Mouse (Mus musculus): ENCODE data around the gene Gtf2ird1. TPM values are rescaled to one million over a fixed set of nuclear protein-coding genes. Genes with fewer than 3 reads are reported as not detected.
A peak's percentile ranks its signal among the peaks of the same experiment; 100 is the strongest.

Gene Gtf2ird1
- polyA plus RNA-seq, 1 experiment from 2014 or later, result 51.8 TPM

DNA sequence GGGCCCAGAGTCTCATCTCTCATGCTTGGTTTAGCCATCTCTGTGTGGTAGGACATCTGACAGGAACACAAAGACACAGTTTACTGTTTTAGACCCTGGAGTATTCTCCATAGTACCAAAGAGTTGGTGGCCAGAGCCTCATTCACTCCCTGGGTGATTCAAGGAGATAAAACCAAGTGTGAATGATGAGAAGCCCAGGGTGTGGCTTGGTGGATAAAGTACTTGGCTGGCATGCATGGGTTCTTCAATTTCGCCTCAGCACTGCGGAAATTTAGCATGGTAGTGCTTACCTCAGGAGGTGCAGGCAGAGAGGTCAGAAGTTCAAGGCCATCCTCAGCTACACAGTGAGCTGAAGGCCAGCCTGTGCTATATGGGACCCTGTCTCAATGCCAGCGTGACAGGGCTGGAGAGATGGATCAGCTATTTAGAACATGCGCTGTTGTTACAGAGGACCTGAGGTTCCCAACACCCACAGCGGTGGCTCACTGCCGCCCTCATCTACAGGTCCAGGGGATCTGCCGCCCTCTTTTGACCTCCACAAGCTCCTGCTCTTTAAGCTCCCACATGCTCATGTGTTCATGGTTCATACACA is 13.1 kb upstream of the Gtf2ird1 start:
- Histone ChIP-seq H3K9ac (ENCODE audit: low read depth, low read length) (0 out of 2 replicates have a peak overlapping the region, but pooled peaks have one; percentile 32), H3K4me2 (no peak overlapping the region), H3K4me3 (ENCODE audit: low read depth, low read length) (no peak overlapping the region), H3K36me3 (ENCODE audit: control insufficient read depth, insufficient read depth, low read length) (no peaks in the 10 kb centered on the region), H3K9me3 (ENCODE audit: control insufficient read depth, low read length) (no peaks in the 10 kb centered on the region), H3K4me1 (replicated peaks; ENCODE audit: control insufficient read depth, insufficient read depth, low read length) (peaks cover 43% of the 10 kb centered on the region), H3K27ac (ENCODE audit: low read depth, low read length) (no peak overlapping the region), H3K27me3 (replicated peaks; ENCODE audit: control insufficient read depth, insufficient read depth, low read length) (no peaks in the 10 kb centered on the region)
- 0 out of 2 replicates have a peak, but pooled peaks have one; percentile 6 for ATAC-seq (replicated peaks; ENCODE audit: low FRiP score)
- WGBS, result 72% methylated on average over 7 of the region's 7 CpGs
- no peak for DNase-seq (ENCODE audit: low spot score)

DNA sequence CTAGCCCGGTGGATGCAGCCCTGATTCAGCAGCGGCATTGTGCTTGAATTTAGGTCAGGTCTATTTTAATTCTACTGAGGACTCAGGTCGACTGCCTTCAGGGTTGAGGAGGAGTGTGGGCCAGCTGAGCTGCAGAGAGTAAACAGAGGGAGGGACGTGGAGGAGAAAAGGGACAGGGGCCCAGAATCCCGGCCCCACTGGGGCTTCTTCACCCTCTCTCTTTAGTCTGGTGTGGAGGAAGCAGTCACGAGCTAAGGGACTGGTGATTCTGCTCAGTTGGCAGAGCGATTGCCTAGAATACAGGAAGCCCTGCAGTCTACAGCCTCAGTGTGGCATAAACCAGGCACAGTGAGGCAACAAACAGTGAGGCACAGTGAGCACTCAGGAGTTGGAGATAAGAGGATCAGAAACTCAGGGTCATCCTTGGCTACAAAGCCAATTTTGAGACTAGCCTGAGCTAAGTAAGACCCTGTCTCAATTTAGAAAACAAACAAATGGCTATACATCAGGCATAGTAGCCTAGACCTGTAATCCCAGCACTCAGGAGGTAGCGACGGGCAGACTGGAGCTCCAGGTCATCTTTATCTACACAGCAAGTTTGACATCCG is 11.7 kb upstream of the Gtf2ird1 start:
- H3K4me1 ChIP-seq (replicated peaks; ENCODE audit: control insufficient read depth, insufficient read depth, low read length), result peaks cover 50% of the 10 kb centered on the region
- no peak for DNase-seq (ENCODE audit: low spot score)
- WGBS, result 65% methylated on average over 10 of the region's 10 CpGs

DNA sequence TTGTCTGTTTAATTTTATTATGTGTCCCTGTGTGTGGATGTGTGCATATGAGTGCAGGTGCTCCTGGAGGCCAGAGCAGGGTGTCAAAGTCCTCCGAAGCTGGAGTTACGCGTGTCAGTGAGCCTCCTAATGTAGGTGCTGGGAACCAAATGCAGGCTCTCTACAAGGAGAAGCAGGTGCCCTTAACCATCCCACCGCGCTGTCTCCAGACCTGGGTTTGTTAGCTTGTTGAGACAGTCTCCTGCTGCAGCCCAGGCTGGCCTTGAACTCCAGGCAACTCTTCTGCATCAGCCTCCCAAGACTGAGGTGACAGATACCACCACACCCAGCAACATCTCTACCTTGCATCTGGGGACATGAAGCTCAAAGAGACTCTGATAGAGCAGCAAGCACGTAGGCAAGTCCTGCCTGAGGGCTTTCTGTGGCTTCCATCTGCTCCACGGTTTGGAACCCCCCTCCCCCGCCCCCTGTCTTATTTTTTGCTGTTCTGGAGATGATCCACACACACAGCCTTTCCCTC is 10.6 kb upstream of the Gtf2ird1 start:
- WGBS, result 53% methylated on average over 8 of the region's 8 CpGs
- Histone ChIP-seq H3K9me3 (ENCODE audit: control insufficient read depth, low read length) (no peaks in the 10 kb centered on the region), H3K4me1 (replicated peaks; ENCODE audit: control insufficient read depth, insufficient read depth, low read length) (peaks cover 50% of the 10 kb centered on the region), H3K4me2 (peak overlapping the region; percentile 1), H3K36me3 (ENCODE audit: control insufficient read depth, insufficient read depth, low read length) (no peaks in the 10 kb centered on the region), H3K9ac (ENCODE audit: low read depth, low read length) (no peak overlapping the region), H3K4me3 (ENCODE audit: low read depth, low read length) (no peak overlapping the region), H3K27ac (ENCODE audit: low read depth, low read length) (peak overlapping the region; percentile 57), H3K27me3 (replicated peaks; ENCODE audit: control insufficient read depth, insufficient read depth, low read length) (no peaks in the 10 kb centered on the region)
- no peak for DNase-seq (ENCODE audit: low spot score)
- peak; percentile 93 for ATAC-seq (replicated peaks; ENCODE audit: low FRiP score)

More for the DNA sequence above, 11.7 kb upstream of the Gtf2ird1 start:
- no peak overlapping the region for H3K4me2 ChIP-seq
- ATAC-seq (replicated peaks; ENCODE audit: low FRiP score), result no peak
- peak overlapping the region; percentile 64 for H3K27ac ChIP-seq (ENCODE audit: low read depth, low read length)
- H3K27me3 ChIP-seq (replicated peaks; ENCODE audit: control insufficient read depth, insufficient read depth, low read length), result no peaks in the 10 kb centered on the region
- H3K36me3 ChIP-seq (ENCODE audit: control insufficient read depth, insufficient read depth, low read length), result no peaks in the 10 kb centered on the region
- no peak overlapping the region for H3K4me3 ChIP-seq (ENCODE audit: low read depth, low read length)
- H3K9ac ChIP-seq (ENCODE audit: low read depth, low read length), result peak overlapping the region; percentile 8; the same call in 1 of the 2 replicates
- H3K9me3 ChIP-seq (ENCODE audit: control insufficient read depth, low read length), result no peaks in the 10 kb centered on the region

DNA sequence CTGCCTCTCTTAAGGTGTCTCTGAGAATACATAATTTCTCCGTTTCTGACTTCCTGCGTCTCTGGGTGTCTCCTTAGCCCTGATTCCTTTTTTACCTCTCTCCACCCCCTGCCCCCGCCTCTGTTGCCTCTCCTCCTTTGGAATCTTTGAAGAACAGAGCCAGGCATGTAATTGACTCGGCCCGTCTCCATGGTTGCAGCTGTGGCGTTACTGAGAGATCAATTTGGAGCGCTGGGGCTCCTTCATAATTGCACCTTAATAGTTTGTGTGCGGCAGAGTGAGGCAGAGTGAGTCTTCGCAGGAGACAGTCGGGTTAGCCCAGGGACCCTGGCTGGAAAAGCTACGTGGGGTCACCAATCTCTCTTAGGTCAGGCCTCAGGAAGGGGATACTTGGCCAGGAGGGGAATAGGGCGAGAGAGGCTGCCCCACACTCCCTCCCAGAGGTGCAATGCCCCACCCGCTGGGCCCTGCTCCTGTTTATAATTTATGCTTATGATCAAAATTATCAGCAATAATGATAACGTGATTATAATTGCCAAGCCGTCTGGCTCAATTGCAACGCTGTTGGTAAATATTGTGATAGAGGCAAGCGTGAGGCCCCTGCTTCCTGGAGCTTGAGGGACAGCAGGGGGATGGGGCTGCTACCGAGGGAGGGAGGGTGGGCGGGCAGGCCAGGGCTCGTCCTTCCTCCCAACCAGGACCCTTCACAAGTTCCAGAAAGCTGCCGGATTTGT is 9.9 kb upstream of the Gtf2ird1 start:
- DNase-seq (ENCODE audit: low spot score), result no peak
- 40% methylated on average over 21 of the region's 21 CpGs for WGBS
- peak overlapping the region; percentile 57 for H3K27ac ChIP-seq (ENCODE audit: low read depth, low read length)
- no peak overlapping the region for H3K4me3 ChIP-seq (ENCODE audit: low read depth, low read length)
- peak overlapping the region; percentile 1; the same call in 1 of the 2 replicates for H3K4me2 ChIP-seq
- peaks cover 50% of the 10 kb centered on the region for H3K4me1 ChIP-seq (replicated peaks; ENCODE audit: control insufficient read depth, insufficient read depth, low read length)
- H3K9me3 ChIP-seq (ENCODE audit: control insufficient read depth, low read length), result no peaks in the 10 kb centered on the region
- ATAC-seq (replicated peaks; ENCODE audit: low FRiP score), result peak; percentile 8; the same call in 1 of the 2 replicates
- no peaks in the 10 kb centered on the region for H3K27me3 ChIP-seq (replicated peaks; ENCODE audit: control insufficient read depth, insufficient read depth, low read length)
- no peaks in the 10 kb centered on the region for H3K36me3 ChIP-seq (ENCODE audit: control insufficient read depth, insufficient read depth, low read length)
- H3K9ac ChIP-seq (ENCODE audit: low read depth, low read length), result 0 out of 2 replicates have a peak overlapping the region, but pooled peaks have one; percentile 10

DNA sequence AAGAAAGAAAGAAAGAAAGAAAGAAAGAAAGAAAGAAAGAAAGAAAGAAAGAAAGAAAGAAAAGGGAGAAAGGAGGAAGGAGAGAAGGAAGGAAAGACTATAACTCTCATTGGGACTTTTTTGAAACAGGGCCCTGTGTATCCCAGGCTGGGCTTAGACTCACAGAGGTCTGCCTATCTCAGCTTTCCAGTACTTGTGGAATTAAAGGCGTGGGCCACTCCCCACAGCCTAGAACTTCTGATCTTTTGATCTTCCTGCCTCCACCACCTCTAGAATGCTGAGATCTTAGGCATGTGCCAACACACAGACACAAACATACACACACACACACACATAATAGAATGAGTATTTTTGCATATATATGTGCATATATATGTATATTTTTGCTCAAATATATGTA is 8.7 kb upstream of the Gtf2ird1 start:
- Histone ChIP-seq H3K36me3 (ENCODE audit: control insufficient read depth, insufficient read depth, low read length) (no peaks in the 10 kb centered on the region), H3K9ac (ENCODE audit: low read depth, low read length) (no peak overlapping the region), H3K27me3 (replicated peaks; ENCODE audit: control insufficient read depth, insufficient read depth, low read length) (no peaks in the 10 kb centered on the region), H3K4me2 (no peak overlapping the region), H3K4me1 (replicated peaks; ENCODE audit: control insufficient read depth, insufficient read depth, low read length) (peaks cover 50% of the 10 kb centered on the region), H3K4me3 (ENCODE audit: low read depth, low read length) (no peak overlapping the region), H3K9me3 (ENCODE audit: control insufficient read depth, low read length) (no peaks in the 10 kb centered on the region), H3K27ac (ENCODE audit: low read depth, low read length) (no peak overlapping the region)
- ATAC-seq (replicated peaks; ENCODE audit: low FRiP score) (peak; percentile 40; the same call in 1 of the 2 replicates), DNase-seq (ENCODE audit: low spot score) (no peak)
- 61% methylated on average over 1 of the region's 1 CpGs for WGBS

DNA sequence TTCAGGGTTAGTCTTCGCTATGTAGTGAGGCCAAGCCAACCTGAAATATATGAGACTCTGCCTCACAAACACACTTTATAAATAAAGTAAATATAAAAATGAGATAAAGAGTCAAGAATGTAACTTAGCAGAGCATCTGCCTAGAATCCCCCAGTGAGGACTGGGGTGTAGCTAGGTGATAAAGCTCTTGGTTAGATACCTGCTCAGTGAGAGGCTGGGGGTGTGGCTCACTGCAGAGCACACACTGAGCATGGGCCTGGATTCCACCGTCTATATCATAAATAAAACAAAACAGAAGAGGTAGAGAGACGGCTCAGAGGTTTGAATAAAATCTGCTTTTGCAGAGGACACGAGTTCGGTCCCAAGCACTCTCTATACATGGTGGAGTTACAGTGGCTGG is 7.7 kb upstream of the Gtf2ird1 start:
- Histone ChIP-seq H3K27ac (ENCODE audit: low read depth, low read length) (no peak overlapping the region), H3K27me3 (replicated peaks; ENCODE audit: control insufficient read depth, insufficient read depth, low read length) (no peaks in the 10 kb centered on the region), H3K4me1 (replicated peaks; ENCODE audit: control insufficient read depth, insufficient read depth, low read length) (peaks cover 42% of the 10 kb centered on the region), H3K4me3 (ENCODE audit: low read depth, low read length) (no peak overlapping the region), H3K36me3 (ENCODE audit: control insufficient read depth, insufficient read depth, low read length) (no peaks in the 10 kb centered on the region), H3K4me2 (no peak overlapping the region), H3K9me3 (ENCODE audit: control insufficient read depth, low read length) (no peaks in the 10 kb centered on the region), H3K9ac (ENCODE audit: low read depth, low read length) (no peak overlapping the region)
- WGBS, result 76% methylated on average over 5 of the region's 5 CpGs
- DNase-seq (ENCODE audit: low spot score) (no peak), ATAC-seq (replicated peaks; ENCODE audit: low FRiP score) (peak; percentile 71)

DNA sequence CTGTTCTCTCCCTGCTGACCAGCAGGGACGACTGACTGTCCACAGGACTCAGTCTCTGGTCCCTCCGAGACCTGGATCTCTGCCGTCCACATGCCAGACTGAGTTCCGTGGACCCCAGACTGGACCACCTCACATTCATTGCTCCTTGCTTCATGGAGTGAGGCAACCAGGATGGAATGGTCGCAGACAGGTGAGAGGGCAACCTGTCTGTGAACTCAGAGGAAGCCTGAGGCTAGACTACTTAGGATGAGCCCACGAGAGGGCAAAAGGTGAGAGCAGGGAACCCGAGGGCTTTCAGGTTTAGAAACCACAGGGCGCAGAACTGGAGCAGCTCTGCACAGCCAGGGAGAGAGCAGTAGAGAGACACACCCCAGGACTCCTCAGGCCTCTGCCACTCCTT is 6.2 kb upstream of the Gtf2ird1 start:
- no peaks in the 10 kb centered on the region for H3K36me3 ChIP-seq (ENCODE audit: control insufficient read depth, insufficient read depth, low read length)
- no peaks in the 10 kb centered on the region for H3K27me3 ChIP-seq (replicated peaks; ENCODE audit: control insufficient read depth, insufficient read depth, low read length)
- ATAC-seq (replicated peaks; ENCODE audit: low FRiP score), result no peak
- no peak overlapping the region for H3K9ac ChIP-seq (ENCODE audit: low read depth, low read length)
- no peaks in the 10 kb centered on the region for H3K9me3 ChIP-seq (ENCODE audit: control insufficient read depth, low read length)
- DNase-seq (ENCODE audit: low spot score), result no peak
- peaks cover 27% of the 10 kb centered on the region for H3K4me1 ChIP-seq (replicated peaks; ENCODE audit: control insufficient read depth, insufficient read depth, low read length)
- H3K4me2 ChIP-seq, result no peak overlapping the region
- no peak overlapping the region for H3K4me3 ChIP-seq (ENCODE audit: low read depth, low read length)
- no peak overlapping the region for H3K27ac ChIP-seq (ENCODE audit: low read depth, low read length)
- 81% methylated on average over 8 of the region's 8 CpGs for WGBS

DNA sequence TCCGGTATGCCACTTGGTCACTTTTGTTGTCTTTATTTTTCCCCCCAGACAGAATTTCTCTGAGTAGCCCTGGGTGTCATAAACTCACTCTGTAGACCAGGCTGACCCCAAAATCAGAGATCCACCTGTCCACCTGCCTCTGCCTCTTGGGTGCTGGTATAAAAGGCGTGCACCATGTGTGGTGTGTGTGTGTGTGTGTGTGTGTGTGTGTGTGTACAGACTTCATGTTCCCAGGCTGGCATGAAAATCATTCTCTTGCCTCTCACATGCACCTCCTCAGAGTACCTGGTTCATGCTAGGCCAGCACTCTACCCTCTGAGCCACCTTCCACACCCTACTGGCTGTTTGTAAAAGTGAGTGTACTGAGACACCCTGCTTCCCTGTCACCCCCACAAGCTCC is 5.8 kb upstream of the Gtf2ird1 start:
- no peaks in the 10 kb centered on the region for H3K9me3 ChIP-seq (ENCODE audit: control insufficient read depth, low read length)
- H3K9ac ChIP-seq (ENCODE audit: low read depth, low read length), result no peak overlapping the region
- 91% methylated on average over 2 of the region's 2 CpGs for WGBS
- no peaks in the 10 kb centered on the region for H3K36me3 ChIP-seq (ENCODE audit: control insufficient read depth, insufficient read depth, low read length)
- H3K27ac ChIP-seq (ENCODE audit: low read depth, low read length), result no peak overlapping the region
- ATAC-seq (replicated peaks; ENCODE audit: low FRiP score), result no peak
- no peak for DNase-seq (ENCODE audit: low spot score)
- peaks cover 26% of the 10 kb centered on the region for H3K4me1 ChIP-seq (replicated peaks; ENCODE audit: control insufficient read depth, insufficient read depth, low read length)
- no peaks in the 10 kb centered on the region for H3K27me3 ChIP-seq (replicated peaks; ENCODE audit: control insufficient read depth, insufficient read depth, low read length)
- H3K4me3 ChIP-seq (ENCODE audit: low read depth, low read length), result no peak overlapping the region
- no peak overlapping the region for H3K4me2 ChIP-seq
